Mouse (Mus musculus): Measurements from ENCODE around the gene Pla2g3. TPM values are rescaled to one million over a fixed set of nuclear protein-coding genes. Genes with fewer than 3 reads are reported as not detected.

Pla2g3 gene
- polyA plus RNA-seq, 1 experiment from 2014 or later = 3.9 TPM

GRCm38 (mm10) chr11:3544409-3544808 is 56.3 kb downstream of the Pla2g3 start:
- no peaks in the 10 kb centered on the region for H3K27me3 ChIP-seq (ENCODE audit: control insufficient read depth, insufficient read depth, low read depth, low read length)
- H3K9me3 ChIP-seq (replicated peaks; ENCODE audit: control insufficient read depth, low read length, poor library complexity, severe bottlenecking) = no peaks in the 10 kb centered on the region
- no peaks in the 10 kb centered on the region for H3K36me3 ChIP-seq (ENCODE audit: control insufficient read depth, insufficient read depth, low read length)
- H3K27ac ChIP-seq (ENCODE audit: low read length) = no peak overlapping the region
- H3K4me2 ChIP-seq (ENCODE audit: low read length) = no peak overlapping the region
- H3K4me3 ChIP-seq (ENCODE audit: low read depth, low read length) = no peak overlapping the region
- peaks cover 2% of the 10 kb centered on the region; the same call in 1 of the 2 replicates for H3K4me1 ChIP-seq (ENCODE audit: control insufficient read depth, insufficient read depth, low read length)
- no peak overlapping the region for H3K9ac ChIP-seq (ENCODE audit: low read depth, low read length)
- 94% methylated on average over 5 of the region's 5 CpGs for WGBS
- ATAC-seq = no peak

GRCm38 (mm10) chr11:3545531-3546241 is 57.6 kb downstream of the Pla2g3 start:
- Histone ChIP-seq H3K27me3 (ENCODE audit: control insufficient read depth, insufficient read depth, low read depth, low read length) (no peaks in the 10 kb centered on the region), H3K4me1 (ENCODE audit: control insufficient read depth, insufficient read depth, low read length) (no peaks in the 10 kb centered on the region; the same call in 1 of the 2 replicates), H3K9me3 (replicated peaks; ENCODE audit: control insufficient read depth, low read length, poor library complexity, severe bottlenecking) (no peaks in the 10 kb centered on the region), H3K36me3 (ENCODE audit: control insufficient read depth, insufficient read depth, low read length) (no peaks in the 10 kb centered on the region), H3K4me3 (ENCODE audit: low read depth, low read length) (no peak overlapping the region), H3K9ac (ENCODE audit: low read depth, low read length) (no peak overlapping the region), H3K27ac (ENCODE audit: low read length) (no peak overlapping the region), H3K4me2 (ENCODE audit: low read length) (no peak overlapping the region)
- 16% methylated on average over 9 of the region's 9 CpGs for WGBS
- no peak for ATAC-seq

GRCm38 (mm10) chr11:3546242-3546562 is 58.1 kb downstream of the Pla2g3 start:
- H3K9ac ChIP-seq (ENCODE audit: low read depth, low read length) = no peak overlapping the region
- 26% methylated on average over 1 of the region's 1 CpGs for WGBS
- no peak overlapping the region for H3K4me3 ChIP-seq (ENCODE audit: low read depth, low read length)
- H3K4me2 ChIP-seq (ENCODE audit: low read length) = no peak overlapping the region
- no peak for ATAC-seq
- no peaks in the 10 kb centered on the region; the same call in 1 of the 2 replicates for H3K4me1 ChIP-seq (ENCODE audit: control insufficient read depth, insufficient read depth, low read length)
- H3K27ac ChIP-seq (ENCODE audit: low read length) = no peak overlapping the region
- no peaks in the 10 kb centered on the region for H3K36me3 ChIP-seq (ENCODE audit: control insufficient read depth, insufficient read depth, low read length)
- H3K27me3 ChIP-seq (ENCODE audit: control insufficient read depth, insufficient read depth, low read depth, low read length) = no peaks in the 10 kb centered on the region
- H3K9me3 ChIP-seq (replicated peaks; ENCODE audit: control insufficient read depth, low read length, poor library complexity, severe bottlenecking) = no peaks in the 10 kb centered on the region

GRCm38 (mm10) chr11:3547047-3547446 is 59.0 kb downstream of the Pla2g3 start:
- no peaks in the 10 kb centered on the region for H3K36me3 ChIP-seq (ENCODE audit: control insufficient read depth, insufficient read depth, low read length)
- H3K9ac ChIP-seq (ENCODE audit: low read depth, low read length) = no peak overlapping the region
- H3K27me3 ChIP-seq (ENCODE audit: control insufficient read depth, insufficient read depth, low read depth, low read length) = no peaks in the 10 kb centered on the region
- H3K4me3 ChIP-seq (ENCODE audit: low read depth, low read length) = no peak overlapping the region
- ATAC-seq = no peak
- no peaks in the 10 kb centered on the region; the same call in 1 of the 2 replicates for H3K4me1 ChIP-seq (ENCODE audit: control insufficient read depth, insufficient read depth, low read length)
- no peak overlapping the region for H3K27ac ChIP-seq (ENCODE audit: low read length)
- no peak overlapping the region for H3K4me2 ChIP-seq (ENCODE audit: low read length)
- 68% methylated on average over 2 of the region's 2 CpGs for WGBS
- no peaks in the 10 kb centered on the region for H3K9me3 ChIP-seq (replicated peaks; ENCODE audit: control insufficient read depth, low read length, poor library complexity, severe bottlenecking)

- no peak overlapping the region for H3K9ac ChIP-seq (ENCODE audit: low read depth, low read length)
- WGBS = 43% methylated on average over 6 of the region's 6 CpGs
- 0 out of 2 replicates have a peak, but pooled peaks have one; percentile 51 for ATAC-seq
- H3K4me2 ChIP-seq (ENCODE audit: low read length) = no peak overlapping the region
- no peaks in the 10 kb centered on the region; the same call in 1 of the 2 replicates for H3K4me1 ChIP-seq (ENCODE audit: control insufficient read depth, insufficient read depth, low read length)
- no peaks in the 10 kb centered on the region for H3K27me3 ChIP-seq (ENCODE audit: control insufficient read depth, insufficient read depth, low read depth, low read length)
- H3K9me3 ChIP-seq (replicated peaks; ENCODE audit: control insufficient read depth, low read length, poor library complexity, severe bottlenecking) = no peaks in the 10 kb centered on the region
- H3K36me3 ChIP-seq (ENCODE audit: control insufficient read depth, insufficient read depth, low read length) = no peaks in the 10 kb centered on the region
- H3K27ac ChIP-seq (ENCODE audit: low read length) = no peak overlapping the region
- no peak overlapping the region for H3K4me3 ChIP-seq (ENCODE audit: low read depth, low read length)
These were observed 59.9 kb downstream of the Pla2g3 start for GRCm38 (mm10) chr11:3547969-3548368.

GRCm38 (mm10) chr11:3548564-3549295 is 60.6 kb downstream of the Pla2g3 start:
- no peak overlapping the region for H3K9ac ChIP-seq (ENCODE audit: low read depth, low read length)
- H3K27ac ChIP-seq (ENCODE audit: low read length) = no peak overlapping the region
- H3K9me3 ChIP-seq (replicated peaks; ENCODE audit: control insufficient read depth, low read length, poor library complexity, severe bottlenecking) = no peaks in the 10 kb centered on the region
- H3K4me3 ChIP-seq (ENCODE audit: low read depth, low read length) = no peak overlapping the region
- ATAC-seq = no peak
- no peaks in the 10 kb centered on the region; the same call in 1 of the 2 replicates for H3K4me1 ChIP-seq (ENCODE audit: control insufficient read depth, insufficient read depth, low read length)
- no peak overlapping the region for H3K4me2 ChIP-seq (ENCODE audit: low read length)
- H3K27me3 ChIP-seq (ENCODE audit: control insufficient read depth, insufficient read depth, low read depth, low read length) = no peaks in the 10 kb centered on the region
- 54% methylated on average over 3 of the region's 3 CpGs for WGBS
- H3K36me3 ChIP-seq (ENCODE audit: control insufficient read depth, insufficient read depth, low read length) = no peaks in the 10 kb centered on the region

Other genes with a start within 250 kb of the Pla2g3 start
- 212 and 223 TPM in 2 replicates for gene Drg1, start 221.9 kb upstream of the Pla2g3 start, polyA plus RNA-seq (2015; fragmentation: Nextera tagmentation; extraction: Ambion mirVana)
- gene Patz1, start 199.4 kb upstream of the Pla2g3 start, polyA plus RNA-seq (2015; fragmentation: Nextera tagmentation; extraction: Ambion mirVana) = 41.6 and 52.0 TPM in 2 replicates
- gene Pik3ip1, start 157.9 kb upstream of the Pla2g3 start, polyA plus RNA-seq (2015; fragmentation: Nextera tagmentation; extraction: Ambion mirVana) = 22.8 and 29.5 TPM in 2 replicates
- 185 and 187 TPM in 2 replicates for gene Limk2, start 79.1 kb upstream of the Pla2g3 start, polyA plus RNA-seq (2015; fragmentation: Nextera tagmentation; extraction: Ambion mirVana)
- 45.3 and 46.2 TPM in 2 replicates for gene Rnf185, start 35.9 kb upstream of the Pla2g3 start, polyA plus RNA-seq (2015; fragmentation: Nextera tagmentation; extraction: Ambion mirVana)
- gene Inpp5j, start 16.5 kb downstream of the Pla2g3 start, polyA plus RNA-seq (2015; fragmentation: Nextera tagmentation; extraction: Ambion mirVana) = 8.3 and 10.3 TPM in 2 replicates
- 87.5 and 129 TPM in 2 replicates for gene Selenom, start 26.4 kb downstream of the Pla2g3 start, polyA plus RNA-seq (2015; fragmentation: Nextera tagmentation; extraction: Ambion mirVana)
- 14.2 and 14.7 TPM in 2 replicates for gene Smtn, start 52.3 kb downstream of the Pla2g3 start, polyA plus RNA-seq (2015; fragmentation: Nextera tagmentation; extraction: Ambion mirVana)
- 33.7 and 38.5 TPM in 2 replicates for gene Morc2a, start 160.9 kb downstream of the Pla2g3 start, polyA plus RNA-seq (2015; fragmentation: Nextera tagmentation; extraction: Ambion mirVana)